Mouse (Mus musculus): Measurements from ENCODE around the gene Fabp2. TPM values are rescaled to one million over a fixed set of nuclear protein-coding genes. Genes with fewer than 3 reads are reported as not detected.
A peak's percentile ranks its signal among the peaks of the same experiment; 100 is the strongest.

Gene Fabp2
- polyA plus RNA-seq, 1 experiment, result not detected

- no peaks in the 10 kb centered on the region for H3K27me3 ChIP-seq (ENCODE audit: control insufficient read depth, insufficient read depth, low read length)
- H3K36me3 ChIP-seq (ENCODE audit: control insufficient read depth, insufficient read depth, low read length), result no peaks in the 10 kb centered on the region
- TF ChIP-seq CTCF (IDR thresholded peaks at IDR 0.05; ENCODE audit: extremely low read depth, insufficient read depth, insufficient read length, insufficient replicate concordance), result no peak
- no peak for TF ChIP-seq POLR2A (IDR thresholded peaks at IDR 0.05; ENCODE audit: low read depth, low read length)
- DNase-seq (ENCODE audit: low read depth in 1 of 2, low spot score in 2 of 2), result no peak
- WGBS, result 94% methylated on average over 8 of the region's 8 CpGs
- no peaks in the 10 kb centered on the region for H3K4me1 ChIP-seq (ENCODE audit: control insufficient read depth, insufficient read depth, insufficient read length)
- no peak within 1 kb of the TSS for H3K4me3 ChIP-seq (ENCODE audit: extremely low read depth, insufficient read depth, insufficient read length)
- H3K27ac ChIP-seq (ENCODE audit: insufficient read depth, low read length), result no peak within 1 kb of the TSS
These were observed 24.4 kb downstream of the Fabp2 start, which contains the start of gene Gm10959 for GRCm38 (mm10) chr3:122919260-122919659. Gene Gm10959 (minus strand): TSS chr3:122919360.

GRCm38 (mm10) chr3:122920572-122921435 lies 25.9 kb downstream of the Fabp2 start:
- H3K4me1 ChIP-seq (ENCODE audit: control insufficient read depth, insufficient read depth, insufficient read length), result no peaks in the 10 kb centered on the region
- TF ChIP-seq POLR2A (IDR thresholded peaks at IDR 0.05; ENCODE audit: low read depth, low read length) (no peak), CTCF (IDR thresholded peaks at IDR 0.05; ENCODE audit: extremely low read depth, insufficient read depth, insufficient read length, insufficient replicate concordance) (no peak)
- WGBS, result 61% methylated on average over 8 of the region's 8 CpGs
- H3K27me3 ChIP-seq (ENCODE audit: control insufficient read depth, insufficient read depth, low read length), result no peaks in the 10 kb centered on the region
- H3K36me3 ChIP-seq (ENCODE audit: control insufficient read depth, insufficient read depth, low read length), result no peaks in the 10 kb centered on the region
- DNase-seq (ENCODE audit: low read depth in 1 of 2, low spot score in 2 of 2), result no peak
- no peak overlapping the region for H3K27ac ChIP-seq (ENCODE audit: insufficient read depth, low read length)
- no peak overlapping the region for H3K4me3 ChIP-seq (ENCODE audit: extremely low read depth, insufficient read depth, insufficient read length)

- WGBS, result 90% methylated on average over 8 of the region's 8 CpGs
- TF ChIP-seq CTCF (IDR thresholded peaks at IDR 0.05; ENCODE audit: extremely low read depth, insufficient read depth, insufficient read length, insufficient replicate concordance) (no peak), POLR2A (IDR thresholded peaks at IDR 0.05; ENCODE audit: low read depth, low read length) (no peak)
- DNase-seq (ENCODE audit: low read depth in 1 of 2, low spot score in 2 of 2), result no peak
These were observed 27.0 kb downstream of the Fabp2 start for GRCm38 (mm10) chr3:122921676-122922527.

GRCm38 (mm10) chr3:122923147-122923546 lies 28.3 kb downstream of the Fabp2 start:
- TF ChIP-seq POLR2A (IDR thresholded peaks at IDR 0.05; ENCODE audit: low read depth, low read length) (no peak), CTCF (IDR thresholded peaks at IDR 0.05; ENCODE audit: extremely low read depth, insufficient read depth, insufficient read length, insufficient replicate concordance) (no peak)
- Histone ChIP-seq H3K4me1 (ENCODE audit: control insufficient read depth, insufficient read depth, insufficient read length) (no peaks in the 10 kb centered on the region), H3K27ac (ENCODE audit: insufficient read depth, low read length) (no peak overlapping the region), H3K36me3 (ENCODE audit: control insufficient read depth, insufficient read depth, low read length) (peaks cover 3% of the 10 kb centered on the region; the same call in 1 of the 2 replicates), H3K4me3 (ENCODE audit: extremely low read depth, insufficient read depth, insufficient read length) (no peak overlapping the region), H3K27me3 (ENCODE audit: control insufficient read depth, insufficient read depth, low read length) (no peaks in the 10 kb centered on the region)
- 86% methylated on average over 7 of the region's 7 CpGs for WGBS
- no peak for DNase-seq (ENCODE audit: low read depth in 1 of 2, low spot score in 2 of 2)

More at GRCm38 (mm10) chr3:122921676-122922527, 27.0 kb downstream of the Fabp2 start:
- no peak overlapping the region for H3K27ac ChIP-seq (ENCODE audit: insufficient read depth, low read length)
- no peak overlapping the region for H3K4me3 ChIP-seq (ENCODE audit: extremely low read depth, insufficient read depth, insufficient read length)
- no peaks in the 10 kb centered on the region for H3K27me3 ChIP-seq (ENCODE audit: control insufficient read depth, insufficient read depth, low read length)
- no peaks in the 10 kb centered on the region for H3K4me1 ChIP-seq (ENCODE audit: control insufficient read depth, insufficient read depth, insufficient read length)
- peaks cover 2% of the 10 kb centered on the region; the same call in 1 of the 2 replicates for H3K36me3 ChIP-seq (ENCODE audit: control insufficient read depth, insufficient read depth, low read length)

GRCm38 (mm10) chr3:122924009-122924914 lies 29.4 kb downstream of the Fabp2 start, which contains the start of gene 1810037I17Rik:
Gene 1810037I17Rik (plus strand): TSS chr3:122924203.
- DNase-seq (ENCODE audit: low read depth in 1 of 2, low spot score in 2 of 2), result peak; percentile 77 to 92
- peak; percentile 63 for TF ChIP-seq POLR2A (IDR thresholded peaks at IDR 0.05; ENCODE audit: low read depth, low read length)
- peak; percentile 11; the same call in 1 of the 2 replicates for TF ChIP-seq CTCF (IDR thresholded peaks at IDR 0.05; ENCODE audit: extremely low read depth, insufficient read depth, insufficient read length, insufficient replicate concordance)
- Histone ChIP-seq H3K4me1 (ENCODE audit: control insufficient read depth, insufficient read depth, insufficient read length) (no peaks in the 10 kb centered on the region), H3K27me3 (ENCODE audit: control insufficient read depth, insufficient read depth, low read length) (no peaks in the 10 kb centered on the region), H3K36me3 (ENCODE audit: control insufficient read depth, insufficient read depth, low read length) (peaks cover 3% of the 10 kb centered on the region; the same call in 1 of the 2 replicates), H3K27ac (ENCODE audit: insufficient read depth, low read length) (peak within 1 kb of the TSS; percentile 73), H3K4me3 (ENCODE audit: extremely low read depth, insufficient read depth, insufficient read length) (peak within 1 kb of the TSS; percentile 87)
- 1% methylated on average over 68 of the region's 68 CpGs for WGBS

- Histone ChIP-seq H3K4me3 (ENCODE audit: extremely low read depth, insufficient read depth, insufficient read length) (no peak overlapping the region), H3K36me3 (ENCODE audit: control insufficient read depth, insufficient read depth, low read length) (peaks cover 7% of the 10 kb centered on the region; the same call in 1 of the 2 replicates), H3K4me1 (ENCODE audit: control insufficient read depth, insufficient read depth, insufficient read length) (no peaks in the 10 kb centered on the region), H3K27me3 (ENCODE audit: control insufficient read depth, insufficient read depth, low read length) (no peaks in the 10 kb centered on the region), H3K27ac (ENCODE audit: insufficient read depth, low read length) (no peak overlapping the region)
- TF ChIP-seq CTCF (IDR thresholded peaks at IDR 0.05; ENCODE audit: extremely low read depth, insufficient read depth, insufficient read length, insufficient replicate concordance) (no peak), POLR2A (IDR thresholded peaks at IDR 0.05; ENCODE audit: low read depth, low read length) (no peak)
- WGBS, result 92% methylated on average over 6 of the region's 6 CpGs
- no peak for DNase-seq (ENCODE audit: low read depth in 1 of 2, low spot score in 2 of 2)
These were observed 34.9 kb downstream of the Fabp2 start for GRCm38 (mm10) chr3:122929723-122930122.

Measured in spleen, adult 2 months (tissue).